ENCODE assay signal across 7 mouse cellular contexts in the genomic region with DNA sequence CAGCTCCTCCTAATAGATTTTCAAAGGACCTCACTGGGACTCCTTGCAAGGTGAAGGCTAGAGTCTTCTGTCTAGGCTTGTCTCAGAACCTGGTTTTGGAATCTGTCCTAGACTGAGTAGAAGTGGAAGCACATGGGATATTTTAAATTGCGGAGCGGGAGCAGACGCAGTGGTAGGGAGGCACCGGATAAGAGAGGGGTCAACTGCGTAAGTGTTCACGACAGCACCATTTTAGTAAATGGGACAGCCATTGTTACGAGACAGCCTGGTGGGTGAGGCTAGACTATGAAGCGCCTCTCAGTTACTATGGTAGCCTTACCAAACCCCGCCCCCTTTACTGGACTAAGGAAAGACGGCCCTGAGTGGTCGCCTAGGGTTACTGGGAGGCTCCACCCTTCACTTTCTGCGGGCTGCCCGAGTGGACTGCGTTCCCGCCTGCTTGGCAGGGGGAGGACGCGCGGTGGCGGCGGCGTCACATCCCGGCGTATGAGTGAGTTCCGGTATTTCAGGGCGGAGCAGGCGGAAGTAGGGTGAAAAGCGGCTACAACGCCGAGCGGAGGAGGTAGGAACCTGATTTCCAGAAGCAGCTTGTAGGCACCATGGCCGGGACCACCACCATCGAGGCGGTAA. TPM values are rescaled to one million over a fixed set of nuclear protein-coding genes. Genes with fewer than 3 reads are reported as not detected.
DNase-seq lines count a peak whose midpoint lies in the region; ATAC-seq lines count a peak whose summit lies in the region.

No protein-coding gene starts in this region.

- H3K9ac ChIP-seq in embryonic facial prominence, embryonic 12.5 days, result peak overlapping the region; percentile 78
- H3K9ac ChIP-seq in limb, embryonic 11.5 days (ENCODE audit: low read length), result peak overlapping the region; percentile 78
- H3K9ac ChIP-seq in midbrain, embryonic 14.5 days (replicated peaks; ENCODE audit: low read length), result peak overlapping the region; percentile 79

- ATAC-seq in embryonic facial prominence, embryonic 12.5 days (ENCODE audit: insufficient number of reproducible peaks, insufficient read depth, low FRiP score, low TSS enrichment), result peak; percentile 95
- ATAC-seq in limb, embryonic 11.5 days (ENCODE audit: insufficient number of reproducible peaks, low FRiP score, low TSS enrichment, low read depth), result peak; percentile 95
- peak; percentile 96 for ATAC-seq in midbrain, embryonic 14.5 days (ENCODE audit: low FRiP score, low TSS enrichment)

- no peaks in the 10 kb centered on the region for H3K27me3 ChIP-seq in embryonic facial prominence, embryonic 12.5 days
- no peaks in the 10 kb centered on the region for H3K27me3 ChIP-seq in limb, embryonic 11.5 days (ENCODE audit: control insufficient read depth, insufficient read depth, low read length)
- no peaks in the 10 kb centered on the region for H3K27me3 ChIP-seq in midbrain, embryonic 14.5 days (ENCODE audit: control insufficient read depth, insufficient read depth, low read length)

- H3K4me1 ChIP-seq in embryonic facial prominence, embryonic 12.5 days, result peaks cover 44% of the 10 kb centered on the region
- peaks cover 27% of the 10 kb centered on the region for H3K4me1 ChIP-seq in limb, embryonic 11.5 days (ENCODE audit: control insufficient read depth, insufficient read depth, low read length)
- H3K4me1 ChIP-seq in midbrain, embryonic 14.5 days (ENCODE audit: control insufficient read depth, insufficient read depth, low read length), result peaks cover 34% of the 10 kb centered on the region

- H3K4me3 ChIP-seq in embryonic facial prominence, embryonic 12.5 days, result peak overlapping the region; percentile 82
- H3K4me3 ChIP-seq in limb, embryonic 11.5 days (ENCODE audit: low read depth, low read length), result peak overlapping the region; percentile 81
- H3K4me3 ChIP-seq in midbrain, embryonic 14.5 days (replicated peaks; ENCODE audit: low read depth, low read length), result peak overlapping the region; percentile 70

- peak; percentile 92 for DNase-seq in adrenal gland, postnatal 25 days
- DNase-seq in heart, adult 11 months, result peak; percentile 100
- DNase-seq in kidney, adult 18-20 months, result peak; percentile 93
- DNase-seq in limb, embryonic 11.5 days (ENCODE audit: low spot score), result peak; percentile 96
- peak; percentile 94 for DNase-seq in midbrain, embryonic 14.5 days
- peak; percentile 82 to 90 for DNase-seq in spleen, adult 18-20 months

- peak overlapping the region; percentile 98 for H3K27ac ChIP-seq in embryonic facial prominence, embryonic 12.5 days
- H3K27ac ChIP-seq in limb, embryonic 11.5 days (replicated peaks; ENCODE audit: low read depth, low read length), result peak overlapping the region; percentile 93
- H3K27ac ChIP-seq in midbrain, embryonic 14.5 days (replicated peaks; ENCODE audit: low read depth, low read length), result peak overlapping the region; percentile 90

- no peaks in the 10 kb centered on the region for H3K9me3 ChIP-seq in embryonic facial prominence, embryonic 12.5 days
- no peaks in the 10 kb centered on the region for H3K9me3 ChIP-seq in limb, embryonic 11.5 days (ENCODE audit: control insufficient read depth, low read length)
- no peaks in the 10 kb centered on the region for H3K9me3 ChIP-seq in midbrain, embryonic 14.5 days (ENCODE audit: control insufficient read depth, low read length)

- WGBS in embryonic facial prominence, embryonic 12.5 days, result under 1% methylated on average over 33 of the region's 33 CpGs
- under 1% methylated on average over 33 of the region's 33 CpGs for WGBS in limb, embryonic 11.5 days
- under 1% methylated on average over 33 of the region's 33 CpGs for WGBS in midbrain, embryonic 14.5 days

- no peaks in the 10 kb centered on the region for H3K36me3 ChIP-seq in embryonic facial prominence, embryonic 12.5 days
- no peaks in the 10 kb centered on the region for H3K36me3 ChIP-seq in limb, embryonic 11.5 days (ENCODE audit: control insufficient read depth, insufficient read depth, low read length)
- 0 out of 2 replicates have a peak, but pooled peaks cover 2% of the 10 kb centered on the region for H3K36me3 ChIP-seq in midbrain, embryonic 14.5 days (ENCODE audit: control insufficient read depth, insufficient read depth, low read length)

- peak overlapping the region; percentile 75 for H3K4me2 ChIP-seq in embryonic facial prominence, embryonic 12.5 days (replicated peaks)
- H3K4me2 ChIP-seq in limb, embryonic 11.5 days (ENCODE audit: low read depth, severe bottlenecking), result peak overlapping the region; percentile 76
- H3K4me2 ChIP-seq in midbrain, embryonic 14.5 days (ENCODE audit: low read length), result peak overlapping the region; percentile 89

RNA-seq across cellular contexts. Expression of a gene that starts 6.8 kb away (rescaled TPM):
- 178 and 198 TPM in 2 replicates for total RNA-seq in adrenal gland, postnatal 25 days (2021)
- 517 TPM in 2 replicates for polyA plus RNA-seq in embryonic facial prominence, embryonic 12.5 days (2016; fragmentation: Nextera tagmentation; extraction: Ambion mirVana)
- polyA plus RNA-seq in limb, embryonic 11.5 days (2014; fragmentation: Nextera tagmentation; extraction: Ambion mirVana), result 578 and 605 TPM in 2 replicates
- polyA plus RNA-seq in midbrain, embryonic 14.5 days (2014; fragmentation: Nextera tagmentation; extraction: Ambion mirVana), result 333 and 357 TPM in 2 replicates

RNA-seq across cellular contexts. Expression of a gene that starts 24.7 kb away (rescaled TPM):
- 0.55 and 0.71 TPM in 2 replicates for total RNA-seq in adrenal gland, postnatal 25 days (2021)
- 0.35 and 0.43 TPM in 2 replicates for polyA plus RNA-seq in embryonic facial prominence, embryonic 12.5 days (2016; fragmentation: Nextera tagmentation; extraction: Ambion mirVana)
- polyA plus RNA-seq in limb, embryonic 11.5 days (2014; fragmentation: Nextera tagmentation; extraction: Ambion mirVana), result 0.49 and 0.72 TPM in 2 replicates
- polyA plus RNA-seq in midbrain, embryonic 14.5 days (2014; fragmentation: Nextera tagmentation; extraction: Ambion mirVana), result 0.18 and 0.61 TPM in 2 replicates

RNA-seq across cellular contexts. Expression of a gene that starts 26.8 kb away (rescaled TPM):
- 158 and 190 TPM in 2 replicates for total RNA-seq in adrenal gland, postnatal 25 days (2021)
- polyA plus RNA-seq in embryonic facial prominence, embryonic 12.5 days (2016; fragmentation: Nextera tagmentation; extraction: Ambion mirVana), result 203 and 230 TPM in 2 replicates
- polyA plus RNA-seq in limb, embryonic 11.5 days (2014; fragmentation: Nextera tagmentation; extraction: Ambion mirVana), result 238 and 289 TPM in 2 replicates
- polyA plus RNA-seq in midbrain, embryonic 14.5 days (2014; fragmentation: Nextera tagmentation; extraction: Ambion mirVana), result 126 and 174 TPM in 2 replicates

RNA-seq across cellular contexts. Expression of a gene that starts 27.8 kb away (rescaled TPM):
- total RNA-seq in adrenal gland, postnatal 25 days (2021), result 77.0 and 90.3 TPM in 2 replicates
- polyA plus RNA-seq in embryonic facial prominence, embryonic 12.5 days (2016; fragmentation: Nextera tagmentation; extraction: Ambion mirVana), result 147 and 149 TPM in 2 replicates
- polyA plus RNA-seq in limb, embryonic 11.5 days (2014; fragmentation: Nextera tagmentation; extraction: Ambion mirVana), result 160 and 175 TPM in 2 replicates
- polyA plus RNA-seq in midbrain, embryonic 14.5 days (2014; fragmentation: Nextera tagmentation; extraction: Ambion mirVana), result 229 and 241 TPM in 2 replicates

Comparison
In these comparisons a context has a peak if more than half of its experiments do, and no peak if none do; other contexts are left out.
1. Peak in every context shown above with its lines: DNase-seq, ATAC-seq, H3K4me3 ChIP-seq and H3K27ac ChIP-seq.